Mouse (Mus musculus): ENCODE results near the gene Sspn. TPM values are rescaled to one million over a fixed set of nuclear protein-coding genes. Genes with fewer than 3 reads are reported as not detected.

The Sspn gene
- total and polyA plus RNA-seq, 3 experiments: not detected

DNA sequence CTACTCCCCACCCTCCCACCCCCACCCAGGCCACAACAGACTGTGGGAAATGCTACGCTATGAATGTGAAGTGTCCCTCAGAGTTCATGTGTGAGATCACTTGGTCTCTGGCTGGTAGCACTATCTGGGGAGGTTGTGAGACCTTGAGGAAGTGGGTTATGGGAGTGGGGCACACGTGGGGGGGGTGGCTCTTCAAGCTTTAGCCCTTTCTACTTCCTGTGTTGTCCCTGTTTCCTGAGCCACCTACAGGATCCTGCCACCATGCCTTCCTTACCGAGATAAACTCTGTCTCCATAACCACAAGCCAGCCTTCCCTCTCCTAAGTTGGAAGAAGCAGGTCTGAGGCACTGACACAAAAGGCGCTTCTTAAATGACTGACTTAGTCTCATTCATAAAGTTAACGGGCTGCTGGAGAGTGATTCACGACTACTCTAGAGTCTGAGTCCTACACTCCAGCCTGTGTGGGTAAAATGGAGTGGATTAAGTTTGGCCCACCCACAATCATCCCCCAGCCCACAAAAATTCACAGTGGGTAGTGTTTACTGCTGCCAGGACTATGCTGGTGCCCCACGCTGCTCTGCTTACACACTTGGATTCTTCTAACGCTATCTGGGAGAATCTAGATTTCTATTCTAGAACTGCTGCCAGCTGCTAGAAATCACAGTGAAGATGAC is 36.6 kb upstream of the Sspn start:
- H3K79me2 ChIP-seq (ENCODE audit: control insufficient read depth, insufficient read depth, low read length, poor library complexity): no peaks in the 10 kb centered on the region
- no peak for TF ChIP-seq MXI1 (IDR thresholded peaks at IDR 0.05; ENCODE audit: low read depth, low read length)
- no peak for TF ChIP-seq GABPA (IDR thresholded peaks at IDR 0.05; ENCODE audit: low read depth, low read length)
- no peak for TF ChIP-seq MAX (IDR thresholded peaks at IDR 0.05; ENCODE audit: low read length)
- no peak for TF ChIP-seq RCOR1 (IDR thresholded peaks at IDR 0.05; ENCODE audit: low read depth, low read length)
- TF ChIP-seq KAT2A (conservative IDR thresholded peaks at IDR 0.05; ENCODE audit: low read depth, low read length): no peak
- TF ChIP-seq POLR2AphosphoS2 (IDR thresholded peaks at IDR 0.05; ENCODE audit: low read length): no peak
- no peak for TF ChIP-seq UBTF (IDR thresholded peaks at IDR 0.05; ENCODE audit: borderline replicate concordance, insufficient read depth, low read depth, low read length)
- TF ChIP-seq ZC3H11A (IDR thresholded peaks at IDR 0.05; ENCODE audit: low read depth, low read length): no peak
- no peak for TF ChIP-seq POLR2AphosphoS5 (IDR thresholded peaks at IDR 0.05; ENCODE audit: borderline replicate concordance, low read depth, low read length)
- no peak for TF ChIP-seq ZNF384 (IDR thresholded peaks at IDR 0.05; ENCODE audit: low read depth, low read length)
- TF ChIP-seq CHD1 (IDR thresholded peaks at IDR 0.05; ENCODE audit: low read depth, low read length): no peak
- TF ChIP-seq TAL1 (IDR thresholded peaks at IDR 0.05; ENCODE audit: low read length): no peak
- TF ChIP-seq MYC (IDR thresholded peaks at IDR 0.05; ENCODE audit: low read depth, low read length): no peak
- TF ChIP-seq MAZ (IDR thresholded peaks at IDR 0.05; ENCODE audit: low read depth, low read length): no peak
- TF ChIP-seq SIN3A (IDR thresholded peaks at IDR 0.05; ENCODE audit: low read length): no peak
- no peak for TF ChIP-seq POLR2A (IDR thresholded peaks at IDR 0.05; ENCODE audit: control insufficient read depth in 1 of 2, insufficient read depth in 1 of 2, low read depth in 1 of 2, low read length in 2 of 2, poor library complexity in 1 of 2)
- no peak for TF ChIP-seq MAFK (IDR thresholded peaks at IDR 0.05; ENCODE audit: borderline replicate concordance, low read depth, low read length)
- H3K27me3 ChIP-seq (ENCODE audit: control insufficient read depth in 1 of 2, insufficient read depth in 2 of 2, low read length in 2 of 2): no peaks in the 10 kb centered on the region
- DNase-seq (ENCODE audit: low read depth, low spot score): no peak
- no peak overlapping the region for H3K9ac ChIP-seq (ENCODE audit: control insufficient read depth, low read depth, low read length, poor library complexity, severe bottlenecking)
- H3K4me1 ChIP-seq (ENCODE audit: control insufficient read depth in 1 of 2, insufficient read depth in 2 of 2, low read length in 2 of 2): peaks cover 0 to 5% of the 10 kb centered on the region in 2 experiments; a peak in 1 of 4 replicates
- no peaks in the 10 kb centered on the region for H3K36me3 ChIP-seq (ENCODE audit: control insufficient read depth in 1 of 2, insufficient read depth in 2 of 2, low read length in 2 of 2)
- H3K27ac ChIP-seq (ENCODE audit: control insufficient read depth, low read depth, low read length): no peak overlapping the region
- no peaks in the 10 kb centered on the region for H3K9me3 ChIP-seq (replicated peaks; ENCODE audit: insufficient read depth, low read length)
- H3K4me3 ChIP-seq (ENCODE audit: control insufficient read depth in 1 of 2, insufficient read depth in 1 of 2, low read depth in 2 of 2, low read length in 2 of 2): no peak overlapping the region

DNA sequence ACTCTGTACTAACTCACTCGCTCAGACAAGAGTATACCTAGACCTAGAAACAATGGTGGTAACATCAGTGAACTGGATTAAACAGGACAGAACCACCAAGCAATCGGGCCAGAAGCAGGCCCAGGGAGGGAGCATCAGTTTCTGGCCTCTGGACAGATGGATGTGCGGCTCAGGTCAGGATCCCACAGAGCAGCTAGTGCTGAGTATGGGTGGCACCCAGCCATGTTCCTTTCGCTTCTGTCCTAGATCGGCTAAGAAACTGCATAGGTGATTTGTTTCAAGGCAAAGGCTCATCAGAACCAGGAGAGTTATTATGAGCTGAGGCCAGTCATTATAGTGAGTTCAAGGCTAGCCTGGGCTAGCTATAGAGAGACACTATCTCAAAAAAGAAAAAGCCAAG is 27.3 kb upstream of the Sspn start:
- DNase-seq (ENCODE audit: low read depth, low spot score): no peak
- Histone ChIP-seq H3K27ac (ENCODE audit: control insufficient read depth, low read depth, low read length) (no peak overlapping the region), H3K79me2 (ENCODE audit: control insufficient read depth, insufficient read depth, low read length, poor library complexity) (no peaks in the 10 kb centered on the region), H3K9me3 (replicated peaks; ENCODE audit: insufficient read depth, low read length) (no peaks in the 10 kb centered on the region), H3K4me3 (ENCODE audit: control insufficient read depth in 1 of 2, insufficient read depth in 1 of 2, low read depth in 2 of 2, low read length in 2 of 2) (no peak overlapping the region), H3K27me3 (ENCODE audit: control insufficient read depth in 1 of 2, insufficient read depth in 2 of 2, low read length in 2 of 2) (no peaks in the 10 kb centered on the region), H3K4me1 (ENCODE audit: control insufficient read depth in 1 of 2, insufficient read depth in 2 of 2, low read length in 2 of 2) (no peaks in the 10 kb centered on the region), H3K36me3 (ENCODE audit: control insufficient read depth in 1 of 2, insufficient read depth in 2 of 2, low read length in 2 of 2) (no peaks in the 10 kb centered on the region), H3K9ac (ENCODE audit: control insufficient read depth, low read depth, low read length, poor library complexity, severe bottlenecking) (no peak overlapping the region)
- no peak for TF ChIP-seq MXI1 (IDR thresholded peaks at IDR 0.05; ENCODE audit: low read depth, low read length)
- TF ChIP-seq POLR2AphosphoS2 (IDR thresholded peaks at IDR 0.05; ENCODE audit: low read length): no peak
- no peak for TF ChIP-seq GATA1 (IDR thresholded peaks at IDR 0.05; ENCODE audit: low read depth, low read length)
- TF ChIP-seq HCFC1 (IDR thresholded peaks at IDR 0.05; ENCODE audit: low read depth, low read length): no peak
- no peak for TF ChIP-seq NRF1 (IDR thresholded peaks at IDR 0.05; ENCODE audit: insufficient read depth, low read depth, low read length, poor library complexity, severe bottlenecking)
- TF ChIP-seq MAFK (IDR thresholded peaks at IDR 0.05; ENCODE audit: borderline replicate concordance, low read depth, low read length): no peak
- TF ChIP-seq CHD1 (IDR thresholded peaks at IDR 0.05; ENCODE audit: low read depth, low read length): no peak
- TF ChIP-seq ZKSCAN1 (IDR thresholded peaks at IDR 0.05; ENCODE audit: low read depth, low read length): no peak
- no peak for TF ChIP-seq USF2 (IDR thresholded peaks at IDR 0.05; ENCODE audit: borderline replicate concordance in 1 of 2, insufficient read depth in 1 of 2, low read depth in 1 of 2, low read length in 2 of 2)
- no peak for TF ChIP-seq ZNF384 (IDR thresholded peaks at IDR 0.05; ENCODE audit: low read depth, low read length)
- TF ChIP-seq TBP (IDR thresholded peaks at IDR 0.05; ENCODE audit: low read depth, low read length): no peak
- no peak for TF ChIP-seq SIN3A (IDR thresholded peaks at IDR 0.05; ENCODE audit: low read length)
- no peak for TF ChIP-seq MAX (IDR thresholded peaks at IDR 0.05; ENCODE audit: low read length)
- TF ChIP-seq ETS1 (IDR thresholded peaks at IDR 0.05; ENCODE audit: low read depth, low read length): no peak
- TF ChIP-seq EP300 (IDR thresholded peaks at IDR 0.05; ENCODE audit: low read depth in 1 of 2, low read length in 2 of 2): no peak
- TF ChIP-seq UBTF (IDR thresholded peaks at IDR 0.05; ENCODE audit: borderline replicate concordance, insufficient read depth, low read depth, low read length): no peak

Measured in MEL (cell line).